In genomic region chr4:57166922-57167870, GRCm38 (mm10) we compare ENCODE assay signal across 7 mouse cellular contexts. TPM values are rescaled to one million over a fixed set of nuclear protein-coding genes. Genes with fewer than 3 reads are reported as not detected.
DNase-seq lines count a peak whose midpoint lies in the region; ATAC-seq and TF ChIP-seq lines count a peak whose summit lies in the region.

No protein-coding gene starts in this region.

- 48% methylated on average over 12 of the region's 12 CpGs for WGBS in liver, postnatal 0 days (ENCODE audit: insufficient replicate concordance)

- no peak overlapping the region for H3K4me3 ChIP-seq in liver, postnatal 0 days (ENCODE audit: low read depth, low read length)

- no peak overlapping the region for H3K9ac ChIP-seq in liver, postnatal 0 days (replicated peaks)

- no peaks in the 10 kb centered on the region for H3K36me3 ChIP-seq in liver, postnatal 0 days (replicated peaks; ENCODE audit: insufficient read depth, low read length)

- ATAC-seq in liver, postnatal 0 days, result no peak
- ATAC-seq in erythroid progenitor cell, adult 5-6 weeks (replicated peaks; ENCODE audit: low FRiP score, poor library complexity, severe bottlenecking), result no peak
- no peak for ATAC-seq in megakaryocyte-erythroid progenitor cell, adult 5-6 weeks (replicated peaks; ENCODE audit: low FRiP score, low TSS enrichment, poor library complexity, severe bottlenecking)

- no peak for TF ChIP-seq EP300 in liver, postnatal 0 days (IDR thresholded peaks at IDR 0.05; ENCODE audit: low read depth)

- TF ChIP-seq CTCF in liver, postnatal 0 days (IDR thresholded peaks at IDR 0.05; ENCODE audit: low read depth), result peak; percentile 43

- no peaks in the 10 kb centered on the region for H3K4me1 ChIP-seq in liver, postnatal 0 days (ENCODE audit: insufficient read depth)

- H3K27ac ChIP-seq in liver, postnatal 0 days (ENCODE audit: low read depth), result no peak overlapping the region

- no peaks in the 10 kb centered on the region for H3K27me3 ChIP-seq in liver, postnatal 0 days (ENCODE audit: insufficient read depth, low read length)

- no peaks in the 10 kb centered on the region for H3K9me3 ChIP-seq in liver, postnatal 0 days (ENCODE audit: low read length)

- no peak overlapping the region for H3K4me2 ChIP-seq in liver, postnatal 0 days (ENCODE audit: low read depth, low read length)

- DNase-seq in 3134 (ENCODE audit: extremely low read depth, insufficient read length, low spot score) (peak; percentile 41), 3T3-L1 (ENCODE audit: low read depth, low spot score) (peak; percentile 76)
- peak; percentile 42 for DNase-seq in embryo, embryonic 9.5 days (ENCODE audit: extremely low spot score)
- no peak for DNase-seq in liver, postnatal 0 days
- DNase-seq in layer of hippocampus, adult 18-20 months (ENCODE audit: low spot score in 2 of 2), result no peak

RNA-seq across cellular contexts. Expression of gene Epb41l4b, which starts 24.0 kb away (rescaled TPM):
- polyA plus RNA-seq in liver, postnatal 0 days (2015; fragmentation: Nextera tagmentation; extraction: Ambion mirVana), result 6.7 and 8.4 TPM in 2 replicates
- 0.72 and 1.7 TPM in 2 replicates for total RNA-seq in erythroid progenitor cell, adult 5-6 weeks (2015; ENCODE audit: low replicate concordance)
- total RNA-seq in erythroid progenitor cell, adult 5-6 weeks (2017; ENCODE audit: low replicate concordance), result 2.7 TPM in 1 of 2 replicates, not detected in the other
- total RNA-seq in layer of hippocampus, adult 18-20 months (2021), result 10 to 100 TPM; 24.9 to 29.8 TPM
- 1.6 and 3.5 TPM in 2 replicates for total RNA-seq in megakaryocyte-erythroid progenitor cell, adult 5-6 weeks (2014; fragmentation: Nextera tagmentation)
- 0.47 and 3.0 TPM in 2 replicates for total RNA-seq in megakaryocyte-erythroid progenitor cell, adult 5-6 weeks (2017)

Comparison
In these comparisons a context has a peak if more than half of its experiments do, and no peak if none do; other contexts are left out.
1. DNase-seq: peak in 3134 (single experiment), 3T3-L1 (single experiment) and embryo, embryonic 9.5 days (single experiment); none in liver, postnatal 0 days (single experiment) and layer of hippocampus, adult 18-20 months (0 of 2).
2. RNA of gene Epb41l4b, which starts 24.0 kb away (total RNA-seq): 24.9 to 29.8 TPM in layer of hippocampus, adult 18-20 months; 0.47 to 3.5 TPM in megakaryocyte-erythroid progenitor cell, adult 5-6 weeks and 0.72 to 2.7 TPM in erythroid progenitor cell, adult 5-6 weeks; every median in the first group is over 4 times any median in the second.